Mouse (Mus musculus) embryo, embryonic 9.5 days (tissue): ENCODE results near the gene Tmem102.
A peak's percentile ranks its signal among the peaks of the same experiment; 100 is the strongest.

Experiments used
- DNase-seq: peaks from one replicate; pipeline ENCODE4 v3.0.0-alpha.2; 2017; ENCODE audit errors: extremely low spot score

The Tmem102 gene

GRCm38 (mm10) chr11:69804972-69805909 is at the start of gene Tmem102:
Gene Tmem102 (minus strand): TSS chr11:69805624.
- peak; percentile 13 for DNase-seq

DNA sequence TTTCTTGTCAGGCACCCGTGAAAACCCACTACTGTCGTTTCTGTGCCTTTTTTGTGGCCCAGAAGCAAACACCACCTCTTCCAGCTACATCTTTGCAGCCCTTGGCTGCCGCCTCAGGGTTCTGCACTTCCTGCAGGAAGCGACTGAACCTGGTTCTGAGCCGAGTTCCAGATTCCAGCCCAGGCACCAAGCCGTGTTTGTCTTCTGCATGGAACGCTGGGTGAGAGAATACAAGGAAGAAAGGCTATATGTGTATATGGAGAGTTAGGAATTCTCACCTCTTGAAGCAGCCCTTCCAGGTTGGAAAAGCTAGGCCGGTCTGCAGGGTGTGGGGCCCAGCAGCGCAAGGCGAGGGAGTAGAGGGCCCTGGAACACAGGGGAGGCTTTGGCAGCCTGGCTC is 49.3 kb upstream of the Tmem102 start:
- DNase-seq, result no peak

DNA sequence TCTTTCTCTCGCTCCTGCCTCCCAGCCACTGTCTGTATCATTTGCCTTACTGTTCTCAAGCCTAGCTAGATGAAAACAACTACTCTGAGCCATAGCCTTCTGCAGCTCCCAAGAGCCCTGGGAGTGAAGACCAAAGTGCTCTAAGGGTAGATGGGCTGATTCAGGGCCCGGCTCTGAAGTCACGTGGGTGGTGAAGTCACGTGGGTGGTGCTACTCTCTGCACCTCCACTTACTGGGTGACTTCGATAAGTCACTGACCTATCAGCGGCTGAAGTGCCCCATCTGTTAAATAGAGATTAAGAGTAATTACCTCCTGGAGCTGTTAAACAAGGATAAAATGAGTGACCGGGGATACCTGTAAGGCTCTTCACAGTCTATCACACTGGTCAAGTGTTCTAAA is 48.6 kb upstream of the Tmem102 start:
- no peak for DNase-seq

- no peak for DNase-seq
Observed at GRCm38 (mm10) chr11:69850754-69851153, 45.3 kb upstream of the Tmem102 start.

DNA sequence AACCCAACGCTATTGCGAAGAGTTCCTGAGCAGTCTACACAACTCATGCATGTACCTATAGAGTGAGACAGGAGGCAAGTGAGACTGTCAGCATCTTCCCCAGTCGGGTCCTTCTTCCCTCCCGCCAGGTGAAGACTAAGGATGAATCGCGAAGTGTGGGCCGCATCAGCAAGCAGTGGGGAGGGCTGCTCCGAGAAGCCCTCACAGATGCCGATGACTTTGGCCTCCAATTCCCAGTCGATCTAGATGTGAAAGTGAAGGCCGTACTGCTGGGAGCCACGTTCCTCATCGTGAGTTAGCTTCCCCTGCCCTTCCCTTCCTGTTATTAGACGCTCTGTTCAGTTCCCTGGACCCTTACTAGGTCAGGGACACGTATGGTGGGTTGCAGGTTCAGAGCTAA is 44.5 kb upstream of the Tmem102 start:
- DNase-seq, result no peak

- no peak for DNase-seq
Observed at GRCm38 (mm10) chr11:69849128-69849527, 43.7 kb upstream of the Tmem102 start.

DNA sequence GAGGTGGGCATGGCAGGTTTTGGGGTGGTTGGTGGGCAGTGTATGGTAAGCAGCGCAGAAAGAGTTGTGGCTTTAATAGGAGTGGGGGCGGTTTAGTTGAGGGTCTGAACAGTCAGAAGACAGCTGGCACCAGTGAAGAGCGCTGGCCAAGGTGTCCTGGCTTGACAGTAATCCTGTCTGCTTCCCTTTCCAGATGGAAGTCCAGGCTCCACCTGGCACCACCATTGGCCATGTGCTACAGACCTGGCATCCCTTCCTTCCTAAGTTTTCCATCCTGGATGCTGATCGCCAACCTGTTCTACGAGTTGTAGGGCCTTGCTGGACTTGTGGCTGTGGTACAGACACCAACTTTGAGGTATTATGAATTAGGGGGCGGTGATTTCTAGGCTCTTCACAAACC is 42.6 kb upstream of the Tmem102 start:
- DNase-seq, result no peak

DNA sequence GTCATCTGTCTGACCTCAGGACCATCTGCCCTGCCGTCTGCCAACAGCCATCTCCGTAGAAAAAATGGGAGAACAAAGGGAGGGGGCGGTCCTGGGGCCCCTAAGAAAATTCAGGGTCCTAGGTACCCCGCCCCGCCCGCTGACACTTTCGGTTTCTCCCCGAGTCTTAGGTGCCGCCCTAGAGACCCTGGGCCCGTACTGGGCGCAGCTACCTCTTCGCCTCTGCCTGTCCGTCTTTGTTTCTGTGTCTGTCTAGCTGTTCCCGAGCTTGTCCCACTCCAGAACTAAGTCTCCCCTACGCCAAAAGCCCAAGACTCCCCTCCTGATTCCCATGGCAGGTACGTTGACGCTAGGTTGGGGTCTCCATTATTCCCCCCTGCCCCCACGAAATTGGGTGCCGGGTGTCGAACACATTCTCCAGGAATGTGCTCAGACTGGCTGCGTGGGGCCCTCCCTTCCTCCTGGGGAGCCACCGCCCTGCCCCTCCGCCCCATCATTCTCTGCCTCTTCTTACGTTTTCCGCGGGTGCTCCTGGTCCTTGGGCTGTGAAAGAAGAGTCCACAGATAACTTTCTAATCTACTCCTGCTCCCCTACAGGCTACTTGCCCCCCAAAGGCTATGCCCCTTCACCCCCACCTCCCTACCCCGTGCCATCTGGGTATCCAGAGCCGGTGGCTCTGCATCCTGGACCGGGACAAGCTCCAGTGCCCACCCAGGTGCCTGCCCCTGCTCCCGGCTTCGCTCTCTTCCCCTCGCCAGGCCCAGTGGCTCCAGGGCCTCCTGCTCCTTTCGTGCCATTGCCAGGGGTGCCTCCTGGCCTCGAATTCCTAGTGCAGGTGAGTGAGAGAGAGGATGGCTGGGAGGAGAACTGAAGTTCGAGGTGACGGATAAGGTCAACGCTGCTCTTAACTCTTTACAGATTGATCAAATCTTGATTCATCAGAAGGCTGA is 41.6 kb upstream of the Tmem102 start:
- peak; percentile 35 for DNase-seq

DNA sequence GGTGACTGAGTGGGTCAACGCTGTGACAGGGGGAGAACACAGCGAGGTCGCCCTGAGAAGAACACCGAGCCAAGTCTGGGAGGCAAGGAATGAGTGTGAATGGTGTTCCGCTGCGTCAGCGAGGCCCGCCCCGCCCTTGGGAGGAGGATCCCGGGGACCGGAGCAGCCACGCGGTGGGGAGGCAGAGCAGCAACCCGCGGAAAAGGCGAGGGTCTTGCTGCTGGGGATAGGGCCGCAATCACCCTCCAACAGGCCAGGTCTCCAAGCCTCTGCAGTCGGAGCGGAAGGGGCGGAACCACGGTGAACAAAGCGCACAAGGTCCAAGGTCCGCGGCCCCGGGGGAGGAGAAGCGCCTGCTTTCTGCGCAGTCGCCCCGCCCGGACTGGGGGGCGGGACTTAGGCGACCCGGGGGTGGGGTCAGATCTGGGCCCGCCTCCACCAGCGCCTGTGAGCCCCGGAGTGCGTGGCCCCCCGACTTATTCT is 40.8 kb upstream of the Tmem102 start, which contains the start of gene Plscr3:
Gene Plscr3, plus strand, starts transcription at position 179 of the 483 bp plus-strand sequence.
- DNase-seq, result peak; percentile 96

DNA sequence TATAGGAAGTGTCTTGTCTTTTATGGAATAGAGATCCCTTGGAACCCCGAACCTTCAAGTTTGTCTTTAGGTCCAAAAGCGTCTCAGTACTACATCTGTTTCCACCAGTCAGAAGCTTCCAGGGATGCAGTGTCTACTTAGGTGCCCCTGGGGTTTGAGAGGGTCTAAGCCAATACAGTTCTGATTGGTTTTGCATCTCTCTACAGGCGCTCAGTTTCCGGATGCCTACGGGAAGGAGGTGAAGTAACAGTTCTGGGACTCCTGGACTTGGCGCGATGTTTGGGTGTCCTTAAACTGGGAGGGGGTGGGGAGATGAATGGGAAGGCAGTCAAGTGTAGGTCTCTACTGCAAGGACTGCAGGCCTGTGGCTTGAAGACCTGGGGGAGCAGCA is 33.3 kb upstream of the Tmem102 start:
- no peak for DNase-seq

DNA sequence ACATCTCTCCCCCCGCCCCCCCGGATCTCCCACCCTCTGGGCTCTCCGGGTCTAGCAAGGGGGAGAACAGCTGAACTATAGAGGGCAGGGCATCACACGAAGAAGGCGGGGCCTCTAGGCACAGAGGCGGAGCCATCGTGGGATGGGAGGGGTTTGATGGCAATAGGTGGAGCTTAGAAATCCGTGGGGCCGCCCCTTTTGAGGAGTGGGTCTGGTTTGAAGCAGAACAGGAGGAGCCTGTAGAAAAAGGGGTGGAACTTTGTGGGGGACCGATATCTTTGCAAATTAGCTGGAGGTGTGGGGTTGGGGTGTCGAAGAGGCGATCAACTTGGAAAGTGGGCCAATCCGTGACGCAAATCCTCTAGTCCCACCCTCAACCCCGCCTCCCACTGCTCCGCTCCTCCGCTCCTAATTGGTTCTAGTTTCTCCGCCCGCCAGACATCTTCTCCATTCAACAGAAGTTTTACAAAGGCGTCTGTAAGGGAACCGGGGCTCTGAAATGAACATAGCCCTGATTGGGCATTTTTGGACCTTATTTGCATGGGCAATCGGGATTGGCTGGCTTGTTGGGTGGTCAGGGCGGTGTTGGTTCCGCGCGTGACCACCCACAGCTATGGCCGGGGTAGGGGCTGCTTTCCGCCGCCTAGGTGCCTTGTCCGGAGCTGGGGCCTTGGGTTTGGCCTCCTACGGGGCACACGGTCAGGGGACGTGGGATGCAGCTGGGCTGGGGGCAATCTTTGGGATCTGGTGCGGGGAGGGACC is 32.7 kb upstream of the Tmem102 start, which contains the start of gene Tmem256:
Gene Tmem256, plus strand, starts transcription at position 563 of the 762 bp plus-strand sequence.
- peak; percentile 99 for DNase-seq

DNA sequence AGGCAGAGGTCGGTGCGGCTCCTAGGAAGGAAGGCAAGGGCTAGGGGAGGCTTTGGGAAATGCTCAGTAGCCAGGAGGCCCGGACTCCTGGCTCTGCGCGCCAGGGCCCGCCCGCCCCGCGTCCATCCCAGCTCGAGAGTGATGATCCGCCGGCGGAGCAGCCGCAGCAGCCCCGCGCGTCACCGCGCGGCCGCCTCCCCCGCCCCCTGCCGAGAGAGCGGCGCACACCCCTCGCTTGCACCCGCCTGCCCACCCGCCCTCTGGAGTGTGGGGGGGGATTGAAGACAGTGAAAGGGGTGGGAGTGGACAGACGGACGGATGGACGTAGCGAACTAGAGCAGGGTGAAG is 32.2 kb upstream of the Tmem102 start, which contains the start of gene Nlgn2:
Gene Nlgn2, minus strand, starts transcription at position 181 of the 348 bp plus-strand sequence.
- DNase-seq, result no peak

DNA sequence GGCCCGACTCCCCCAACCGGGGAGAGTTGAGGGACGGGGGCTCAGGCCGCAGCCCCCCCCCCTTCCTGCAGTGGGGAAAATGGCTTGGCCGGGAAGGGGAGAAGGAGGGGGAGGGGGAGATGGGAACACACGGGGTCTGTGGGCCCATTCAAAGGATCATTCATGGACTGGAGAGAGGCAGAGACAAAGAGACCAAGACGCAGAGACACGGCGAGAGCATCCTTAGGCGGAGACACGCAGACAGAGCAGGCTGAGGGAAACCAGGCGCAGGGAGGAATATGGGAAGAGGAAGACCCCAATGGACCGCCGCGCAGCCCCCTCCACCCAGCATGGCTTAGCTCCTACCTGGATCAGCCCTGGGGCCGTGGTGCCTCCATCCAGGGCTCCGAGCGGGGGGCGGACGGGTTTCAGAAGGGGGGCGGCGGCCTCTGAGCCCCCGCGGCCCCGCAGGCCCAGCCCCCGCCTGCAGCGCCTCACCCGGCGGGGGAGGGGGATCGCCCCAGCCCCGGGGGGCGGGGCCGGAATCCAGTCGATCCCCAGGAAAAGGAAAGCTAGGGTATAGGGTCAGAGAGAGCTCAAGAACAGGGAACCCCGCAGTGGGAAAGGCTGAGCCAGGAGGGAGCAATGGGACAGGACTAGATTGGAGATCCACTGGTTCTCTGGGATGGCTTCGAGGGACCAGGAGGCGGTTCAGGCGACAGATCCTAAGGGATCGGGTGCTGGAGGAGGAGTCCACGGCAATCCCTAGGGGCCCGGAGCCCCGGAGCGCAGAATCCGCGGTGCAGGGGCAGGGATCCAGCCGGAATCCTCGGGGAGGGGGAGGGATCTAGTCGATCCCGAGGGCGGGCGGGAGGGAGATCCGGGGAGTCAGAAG is 31.5 kb upstream of the Tmem102 start:
- peak; percentile 59 for DNase-seq

DNA sequence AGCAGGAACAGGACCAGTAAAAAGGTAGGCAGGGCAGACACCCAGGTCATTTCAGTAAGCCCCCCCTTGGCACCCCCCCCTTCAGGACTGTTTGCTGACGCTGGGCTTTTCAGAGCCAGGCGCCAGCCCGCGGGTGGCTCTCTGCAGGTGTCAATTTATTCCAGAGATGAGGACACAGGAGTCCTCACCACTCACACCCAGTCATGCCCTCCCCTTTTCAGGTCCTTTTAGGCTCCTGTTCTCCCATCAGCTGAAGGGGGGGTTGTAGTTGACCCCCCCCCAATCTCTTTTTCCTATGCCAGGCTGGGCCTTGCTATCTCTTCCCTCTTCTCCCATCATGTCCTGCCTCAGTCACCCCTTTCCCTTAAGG is 30.5 kb upstream of the Tmem102 start:
- peak; percentile 40 for DNase-seq

GRCm38 (mm10) chr11:69835326-69835965 is 30.0 kb upstream of the Tmem102 start:
- DNase-seq, result peak; percentile 65

DNA sequence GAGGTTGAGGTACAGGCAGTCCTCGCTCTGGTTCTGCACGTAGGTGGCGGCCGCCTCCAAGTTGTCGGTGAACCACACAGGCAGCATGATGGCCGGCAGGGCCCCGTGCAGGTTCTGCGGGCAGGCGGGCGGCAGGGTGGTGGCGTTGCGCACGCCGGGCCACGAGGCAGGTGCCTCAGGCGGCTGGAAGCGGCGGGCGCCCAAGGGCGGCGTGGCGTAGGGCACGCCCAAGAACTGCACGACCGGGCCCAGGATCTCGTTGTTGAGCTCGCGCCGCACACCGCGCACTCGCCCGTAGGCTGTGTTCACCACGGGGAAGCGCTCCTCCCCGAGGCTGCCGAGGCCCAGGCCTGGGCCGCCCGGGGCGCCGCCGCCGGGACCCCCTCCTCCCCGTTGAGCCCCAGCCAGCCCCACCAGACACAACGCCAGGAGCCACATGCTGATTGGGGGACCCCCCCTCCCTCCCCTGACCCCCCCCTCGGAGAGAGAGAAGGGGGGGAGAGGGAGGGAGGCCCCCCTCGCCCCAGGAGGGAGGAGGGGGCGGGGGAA is 28.7 kb upstream of the Tmem102 start:
- DNase-seq, result peak; percentile 49

- DNase-seq, result no peak
Observed at GRCm38 (mm10) chr11:69833554-69833953, 28.1 kb upstream of the Tmem102 start.

- no peak for DNase-seq
Observed at GRCm38 (mm10) chr11:69828832-69829231, 23.4 kb upstream of the Tmem102 start.

DNA sequence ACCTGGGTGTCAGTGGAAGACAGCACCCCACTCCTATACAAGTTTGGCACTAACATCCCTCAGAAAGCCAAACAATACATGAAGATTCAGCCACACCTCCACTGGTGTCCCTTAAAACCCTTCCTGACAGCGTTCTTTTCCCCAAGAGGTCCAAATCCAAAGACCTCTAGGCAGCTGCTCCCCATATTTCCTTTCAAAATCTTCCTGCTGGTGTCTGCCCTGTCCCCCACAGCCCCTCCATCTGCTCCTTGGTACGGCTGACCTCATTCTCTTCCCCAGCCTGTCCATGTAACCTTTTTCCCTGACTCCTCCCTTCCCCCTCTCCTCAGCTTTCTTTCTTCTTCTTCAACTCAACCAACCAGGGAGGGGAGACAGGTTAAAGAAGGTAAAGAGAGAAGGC is 18.0 kb upstream of the Tmem102 start:
- DNase-seq, result no peak

- no peak for DNase-seq
Observed at GRCm38 (mm10) chr11:69822080-69822479, 16.7 kb upstream of the Tmem102 start, which contains the start of gene Spem1. Gene Spem1 (minus strand): TSS chr11:69822180.
